Mouse (Mus musculus) embryonic facial prominence, embryonic 12.5 days (tissue): ENCODE data around the gene P4ha2. TPM values are rescaled to one million over a fixed set of nuclear protein-coding genes. Genes with fewer than 3 reads are reported as not detected.

Experiments
- ATAC-seq: fragments of 200-750 bp; cut with Nextera tagmentation; 2 replicates; pipeline ENCODE4 v1.8.0; 2017; ENCODE audit not compliant: insufficient number of reproducible peaks, insufficient read depth, low FRiP score, low TSS enrichment
- H3K27ac ChIP-seq: fragments of 300-500 bp; sonication (generic); 2 replicates; pipeline ENCODE4 v1.5.1; 2016; ENCODE audit warnings: mild to moderate bottlenecking
- H3K27me3 ChIP-seq: fragments of 300-500 bp; sonication (generic); 2 replicates; pipeline ENCODE4 v1.6.1; 2016; ENCODE audit warnings: mild to moderate bottlenecking, moderate library complexity
- H3K36me3 ChIP-seq: fragments of 300-500 bp; sonication (generic); 2 replicates; pipeline ENCODE4 v1.6.1; 2016; ENCODE audit warnings: mild to moderate bottlenecking
- H3K4me1 ChIP-seq: fragments of 300-500 bp; sonication (generic); 2 replicates; pipeline ENCODE4 v1.6.1; 2016
- H3K4me2 ChIP-seq: fragments of 300-500 bp; sonication (generic); replicated peaks from 2 replicates; pipeline ENCODE4 v1.6.1; 2016; ENCODE audit warnings: mild to moderate bottlenecking, moderate library complexity
- H3K4me3 ChIP-seq: fragments of 300-500 bp; sonication (generic); 2 replicates; pipeline ENCODE4 v1.5.1; 2016; ENCODE audit warnings: mild to moderate bottlenecking
- H3K9ac ChIP-seq: fragments of 300-500 bp; sonication (generic); 2 replicates; pipeline ENCODE4 v1.6.1; 2016; ENCODE audit warnings: mild to moderate bottlenecking, moderate library complexity
- H3K9me3 ChIP-seq: fragments of 300-500 bp; sonication (generic); 2 replicates; pipeline ENCODE4 v1.6.1; 2016; ENCODE audit warnings: mild to moderate bottlenecking, moderate library complexity
- WGBS: fragments of 180-500 bp; shearing (Covaris S2); methylation state at CpG from one replicate; pipeline ENCODE4 v1.1.7; 2016; 5-methylcytosine and 5-hydroxymethylcytosine counted together
- polyA plus RNA-seq: library from polyadenylated mRNA; unstranded; fragments of >200 nt; fragmentation: Nextera tagmentation; extraction: Ambion mirVana; gene quantifications from 2 replicates; pipeline ENCODE4 v1.2.1, GENCODE M21; 2016

P4ha2 gene
- polyA plus RNA-seq, 1 experiment from 2014 or later = 59.7 TPM

DNA sequence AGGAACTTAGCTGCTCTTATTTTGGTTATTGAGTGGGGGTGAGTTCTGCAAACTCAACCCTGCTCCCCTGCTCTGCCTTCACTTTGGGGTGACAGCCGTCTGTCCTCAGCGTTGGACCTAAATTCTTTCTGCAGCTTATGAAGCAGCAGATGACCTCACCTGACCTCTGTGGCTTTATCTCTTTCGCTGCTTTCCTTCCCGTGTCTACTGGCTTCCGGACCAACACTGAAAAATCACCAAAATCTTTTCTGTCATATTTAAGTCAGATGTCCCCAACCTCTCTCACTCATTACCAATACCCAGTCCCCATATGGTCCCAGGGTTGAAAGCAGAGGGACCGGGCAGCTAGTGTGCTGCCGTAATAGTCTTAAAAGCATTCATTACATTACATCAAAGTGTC is 7.7 kb upstream of the P4ha2 start:
- Histone ChIP-seq H3K9me3 (no peaks in the 10 kb centered on the region), H3K27me3 (no peaks in the 10 kb centered on the region), H3K4me3 (no peak overlapping the region), H3K36me3 (no peaks in the 10 kb centered on the region), H3K27ac (no peak overlapping the region), H3K4me2 (no peak overlapping the region), H3K4me1 (peaks cover 12% of the 10 kb centered on the region), H3K9ac (no peak overlapping the region)
- 59% methylated on average over 7 of the region's 7 CpGs for WGBS
- ATAC-seq = no peak

GRCm38 (mm10) chr11:54093000-54093399 is 6.9 kb upstream of the P4ha2 start:
- Histone ChIP-seq H3K4me3 (no peak overlapping the region), H3K4me2 (no peak overlapping the region), H3K27me3 (no peaks in the 10 kb centered on the region), H3K9me3 (no peaks in the 10 kb centered on the region), H3K9ac (no peak overlapping the region), H3K4me1 (peaks cover 12% of the 10 kb centered on the region), H3K27ac (peak overlapping the region; percentile 11; the same call in 1 of the 2 replicates), H3K36me3 (no peaks in the 10 kb centered on the region)
- ATAC-seq = no peak
- WGBS = 9% methylated on average over 3 of the region's 3 CpGs

DNA sequence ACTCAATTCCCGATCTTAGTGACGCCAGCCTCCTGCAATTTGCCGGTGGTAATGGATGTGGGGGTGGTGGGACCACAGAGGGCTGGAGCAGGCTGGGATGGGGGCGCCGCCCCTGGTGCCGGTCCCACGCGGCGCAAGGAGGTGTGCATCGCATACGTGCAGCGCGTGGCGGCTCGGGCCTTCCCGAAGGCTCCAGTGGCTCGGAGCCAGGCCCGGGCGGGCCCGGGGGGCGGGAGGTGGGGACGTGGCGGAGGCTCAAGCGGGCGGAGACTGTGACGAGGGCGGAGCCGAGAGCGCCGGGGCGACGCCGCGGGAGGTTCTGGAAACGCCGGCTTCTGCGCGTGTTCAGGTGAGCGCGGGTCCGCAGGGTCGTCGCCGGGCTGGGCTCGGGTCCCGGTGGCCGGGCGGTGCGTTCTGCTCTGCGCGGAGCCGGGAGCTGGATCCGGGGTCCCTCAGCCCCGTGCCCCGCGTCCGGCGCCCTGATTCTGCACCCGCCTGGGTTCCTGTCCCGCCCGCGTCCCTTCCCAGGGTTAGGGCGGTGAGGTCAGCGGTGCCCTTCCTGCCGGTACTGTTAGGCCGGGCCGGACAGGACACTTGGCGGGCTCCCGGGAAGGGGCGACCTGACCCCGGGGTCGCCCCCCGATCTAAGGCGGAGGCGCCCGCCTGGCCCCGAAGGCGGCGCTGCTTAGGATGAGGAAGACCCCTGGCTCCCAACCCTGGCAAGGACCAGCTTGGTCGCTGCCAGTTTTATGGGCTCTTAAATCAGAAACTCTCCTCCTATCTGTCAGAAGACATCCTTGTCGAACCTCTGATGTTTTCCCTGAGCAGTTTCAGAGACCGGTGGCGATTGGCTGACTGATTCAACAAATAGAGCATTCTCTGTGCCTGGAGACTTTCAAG is 1.0 kb downstream of the P4ha2 start:
- peak; percentile 88 for ATAC-seq

DNA sequence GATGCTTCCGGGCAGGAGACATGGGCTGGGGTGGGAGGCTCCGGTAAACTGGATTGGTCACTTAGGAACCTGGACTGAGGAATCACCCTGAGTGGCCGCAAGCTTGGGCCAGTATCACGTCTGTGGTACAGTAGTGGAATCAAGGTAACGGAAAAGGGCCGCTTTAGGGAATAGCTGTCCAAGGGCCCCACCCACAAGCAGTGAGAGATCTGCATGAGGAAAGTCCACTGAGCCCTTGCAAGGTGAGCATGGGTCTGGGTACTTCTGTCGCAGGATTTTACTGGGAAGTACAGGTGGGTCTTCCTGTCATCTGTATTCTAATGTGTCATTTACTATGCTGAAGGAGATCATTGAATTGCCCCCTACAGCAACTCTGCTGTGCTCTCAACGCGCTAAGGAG is 1.8 kb downstream of the P4ha2 start:
- H3K4me1 ChIP-seq = peaks cover 18% of the 10 kb centered on the region
- peak overlapping the region; percentile 98 for H3K4me2 ChIP-seq
- peak overlapping the region; percentile 72 for H3K4me3 ChIP-seq
- no peak for ATAC-seq
- H3K27ac ChIP-seq = no peak overlapping the region
- no peaks in the 10 kb centered on the region for H3K9me3 ChIP-seq
- no peaks in the 10 kb centered on the region for H3K36me3 ChIP-seq
- H3K9ac ChIP-seq = peak overlapping the region; percentile 69; the same call in 1 of the 2 replicates
- no peaks in the 10 kb centered on the region for H3K27me3 ChIP-seq
- WGBS = 68% methylated on average over 9 of the region's 9 CpGs

More for the DNA sequence above, 1.0 kb downstream of the P4ha2 start:
- H3K4me3 ChIP-seq = peak overlapping the region; percentile 72
- H3K27ac ChIP-seq = no peak overlapping the region
- no peaks in the 10 kb centered on the region for H3K9me3 ChIP-seq
- WGBS = 1% methylated on average over 77 of the region's 83 CpGs
- H3K4me2 ChIP-seq = peak overlapping the region; percentile 98
- H3K27me3 ChIP-seq = no peaks in the 10 kb centered on the region
- no peaks in the 10 kb centered on the region for H3K36me3 ChIP-seq
- H3K9ac ChIP-seq = peak overlapping the region; percentile 69
- H3K4me1 ChIP-seq = peaks cover 18% of the 10 kb centered on the region

DNA sequence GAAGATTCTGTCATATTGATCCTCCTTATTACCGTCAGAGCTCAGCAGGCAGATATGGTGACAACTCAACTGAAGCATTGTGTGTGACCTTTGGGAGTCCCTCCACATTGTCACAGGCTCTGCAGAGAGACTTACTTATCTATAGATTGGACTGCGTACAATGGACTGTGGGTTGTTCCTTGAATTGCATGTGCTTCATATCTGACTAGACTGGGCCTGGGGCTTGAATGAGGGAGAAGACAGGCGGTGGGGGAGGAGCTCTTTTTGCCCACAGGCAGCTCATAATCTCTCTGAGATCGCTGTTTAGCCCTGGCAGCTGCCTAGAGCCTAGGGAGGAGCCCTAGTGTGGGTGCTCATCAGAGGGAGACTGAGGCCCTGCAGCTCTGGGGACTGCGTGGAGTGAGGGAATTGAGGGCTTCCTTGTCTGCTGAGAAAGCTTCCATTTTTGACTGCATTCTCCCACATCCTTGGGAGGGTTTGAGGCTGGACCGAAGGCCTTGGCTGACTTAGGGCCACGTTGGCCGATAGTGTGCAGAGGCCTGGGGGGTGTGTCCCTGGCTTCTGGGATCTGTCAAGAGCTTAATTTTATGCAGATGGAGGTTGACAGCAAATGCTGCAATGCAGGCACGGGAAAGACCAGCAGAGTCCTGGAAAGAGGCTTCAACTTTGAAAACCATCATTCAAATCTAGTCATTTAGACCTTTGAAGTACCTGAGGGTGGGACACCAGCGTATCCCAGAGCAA is 3.0 kb downstream of the P4ha2 start:
- H3K4me3 ChIP-seq = no peak overlapping the region
- no peaks in the 10 kb centered on the region for H3K27me3 ChIP-seq
- H3K4me1 ChIP-seq = peaks cover 18% of the 10 kb centered on the region
- WGBS = 64% methylated on average over 10 of the region's 10 CpGs
- H3K36me3 ChIP-seq = no peaks in the 10 kb centered on the region
- no peaks in the 10 kb centered on the region for H3K9me3 ChIP-seq
- ATAC-seq = no peak
- no peak overlapping the region for H3K27ac ChIP-seq
- H3K4me2 ChIP-seq = no peak overlapping the region
- no peak overlapping the region for H3K9ac ChIP-seq

DNA sequence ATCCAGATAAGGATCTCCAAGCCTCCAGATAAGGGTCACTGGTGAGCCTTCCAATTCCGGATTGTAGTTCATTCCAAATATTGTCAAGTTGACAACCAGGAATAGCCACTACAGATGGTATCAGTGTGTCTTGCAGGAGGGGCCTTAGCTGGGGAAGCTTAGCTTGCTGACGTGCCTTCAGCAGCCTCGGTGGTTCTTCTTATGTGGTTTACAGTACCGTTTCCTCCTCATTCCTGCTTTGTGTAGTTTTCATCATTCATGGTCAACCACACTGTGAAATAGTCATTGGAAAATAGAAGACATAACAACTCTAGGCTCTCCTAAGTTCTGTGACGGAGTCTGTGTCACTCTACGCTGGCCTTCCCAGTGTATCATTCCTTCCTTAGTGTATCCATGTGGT is 5.1 kb downstream of the P4ha2 start:
- H3K27me3 ChIP-seq = no peaks in the 10 kb centered on the region
- no peaks in the 10 kb centered on the region for H3K9me3 ChIP-seq
- ATAC-seq = no peak
- H3K4me1 ChIP-seq = peaks cover 18% of the 10 kb centered on the region
- H3K4me2 ChIP-seq = no peak overlapping the region
- no peak overlapping the region for H3K27ac ChIP-seq
- 85% methylated on average over 6 of the region's 6 CpGs for WGBS
- H3K9ac ChIP-seq = no peak overlapping the region
- no peaks in the 10 kb centered on the region for H3K36me3 ChIP-seq
- H3K4me3 ChIP-seq = no peak overlapping the region

DNA sequence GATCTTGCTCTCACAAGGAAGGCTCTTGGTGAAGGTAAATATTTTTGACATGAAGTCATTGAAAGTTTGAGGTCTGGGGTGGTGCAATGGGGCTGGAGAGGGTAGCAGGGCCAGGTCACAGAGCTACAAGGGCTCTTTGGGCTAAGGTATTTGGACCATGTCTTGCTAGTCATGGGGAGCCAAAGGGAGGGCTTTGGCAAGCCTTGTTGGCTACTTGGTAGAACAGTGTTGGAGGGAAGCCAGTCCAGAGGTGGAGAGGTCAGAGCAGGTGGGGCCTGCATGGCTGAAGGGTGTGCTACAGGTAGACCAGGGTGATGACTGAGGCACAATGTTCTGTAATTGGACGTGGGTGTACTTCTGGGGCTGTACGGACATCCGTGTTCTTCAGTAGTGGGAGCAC is 6.8 kb downstream of the P4ha2 start:
- H3K27me3 ChIP-seq = no peaks in the 10 kb centered on the region
- no peak overlapping the region for H3K4me2 ChIP-seq
- ATAC-seq = no peak
- H3K4me3 ChIP-seq = no peak overlapping the region
- no peak overlapping the region for H3K27ac ChIP-seq
- 96% methylated on average over 3 of the region's 3 CpGs for WGBS
- no peak overlapping the region for H3K9ac ChIP-seq
- H3K36me3 ChIP-seq = no peaks in the 10 kb centered on the region
- H3K9me3 ChIP-seq = no peaks in the 10 kb centered on the region
- peaks cover 12% of the 10 kb centered on the region for H3K4me1 ChIP-seq

GRCm38 (mm10) chr11:54107239-54107638 is 7.3 kb downstream of the P4ha2 start:
- Histone ChIP-seq H3K4me3 (no peak overlapping the region), H3K9ac (no peak overlapping the region), H3K27ac (no peak overlapping the region), H3K4me2 (no peak overlapping the region), H3K4me1 (peaks cover 13% of the 10 kb centered on the region), H3K9me3 (no peaks in the 10 kb centered on the region), H3K36me3 (no peaks in the 10 kb centered on the region), H3K27me3 (no peaks in the 10 kb centered on the region)
- 87% methylated on average over 7 of the region's 7 CpGs for WGBS
- ATAC-seq = no peak

GRCm38 (mm10) chr11:54108131-54108530 is 8.2 kb downstream of the P4ha2 start:
- Histone ChIP-seq H3K9ac (no peak overlapping the region), H3K27ac (no peak overlapping the region), H3K4me3 (no peak overlapping the region), H3K36me3 (no peaks in the 10 kb centered on the region), H3K9me3 (no peaks in the 10 kb centered on the region), H3K4me2 (no peak overlapping the region), H3K27me3 (no peaks in the 10 kb centered on the region), H3K4me1 (peaks cover 15% of the 10 kb centered on the region)
- no peak for ATAC-seq
- WGBS = 73% methylated on average over 3 of the region's 3 CpGs

GRCm38 (mm10) chr11:54108894-54109293 is 9.0 kb downstream of the P4ha2 start:
- H3K9me3 ChIP-seq = no peaks in the 10 kb centered on the region
- 85% methylated on average over 5 of the region's 5 CpGs for WGBS
- H3K4me2 ChIP-seq = no peak overlapping the region
- no peak for ATAC-seq
- H3K36me3 ChIP-seq = no peaks in the 10 kb centered on the region
- no peaks in the 10 kb centered on the region for H3K27me3 ChIP-seq
- H3K27ac ChIP-seq = no peak overlapping the region
- peaks cover 22% of the 10 kb centered on the region for H3K4me1 ChIP-seq
- no peak overlapping the region for H3K9ac ChIP-seq
- no peak overlapping the region for H3K4me3 ChIP-seq

DNA sequence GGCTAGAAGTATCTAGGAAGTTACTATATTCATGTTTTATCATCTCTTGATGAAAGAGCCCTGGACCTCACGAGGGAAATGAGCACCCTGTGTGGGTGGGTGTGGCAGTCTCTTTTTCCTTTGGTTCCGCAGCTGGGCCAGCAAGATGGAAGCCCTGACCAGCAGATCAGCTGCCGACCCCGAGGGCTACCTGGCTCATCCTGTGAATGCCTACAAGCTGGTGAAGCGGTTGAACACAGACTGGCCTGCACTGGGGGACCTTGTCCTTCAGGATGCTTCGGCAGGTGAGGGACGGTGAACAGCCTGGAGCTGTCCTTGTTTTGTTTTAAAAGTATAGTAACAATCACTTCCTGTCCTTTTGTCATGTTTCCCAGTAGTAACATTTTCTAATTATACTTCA is 11.4 kb downstream of the P4ha2 start:
- no peak for ATAC-seq
- no peak overlapping the region for H3K9ac ChIP-seq
- 88% methylated on average over 7 of the region's 7 CpGs for WGBS
- H3K27me3 ChIP-seq = no peaks in the 10 kb centered on the region
- no peaks in the 10 kb centered on the region for H3K9me3 ChIP-seq
- H3K4me1 ChIP-seq = peaks cover 38% of the 10 kb centered on the region
- H3K36me3 ChIP-seq = 0 out of 2 replicates have a peak, but pooled peaks cover 3% of the 10 kb centered on the region
- no peak overlapping the region for H3K27ac ChIP-seq
- H3K4me3 ChIP-seq = no peak overlapping the region
- H3K4me2 ChIP-seq = no peak overlapping the region
